Mouse (Mus musculus) hindbrain, embryonic 14.5 days (tissue): ENCODE results near the gene Alyref2. TPM values are rescaled to one million over a fixed set of nuclear protein-coding genes. Genes with fewer than 3 reads are reported as not detected.

Source experiments
- ATAC-seq: fragments of 200-750 bp; cut with Nextera tagmentation; 2 replicates; pipeline ENCODE4 v1.8.0; 2017; ENCODE audit warnings: moderate number of reproducible peaks, mild to moderate bottlenecking, moderate TSS enrichment, moderate library complexity; ENCODE audit not compliant: low FRiP score
- DNase-seq: peaks from one replicate; pipeline ENCODE4 v3.0.0-alpha.2; 2015; ENCODE audit warnings: low spot score
- H3K27ac ChIP-seq: fragments of 300-500 bp; sonication (generic); 2 replicates; pipeline ENCODE4 v1.5.1; 2014; ENCODE audit warnings: mild to moderate bottlenecking, moderate library complexity
- H3K27me3 ChIP-seq: fragments of 300-500 bp; sonication (generic); 2 replicates; pipeline ENCODE4 v1.6.1; 2014; ENCODE audit warnings: mild to moderate bottlenecking, low read length, mixed read lengths; ENCODE audit not compliant: control insufficient read depth, insufficient read depth
- H3K36me3 ChIP-seq: fragments of 300-500 bp; sonication (generic); replicated peaks from 2 replicates; pipeline ENCODE4 v1.6.1; 2014; ENCODE audit not compliant: control insufficient read depth, insufficient read depth
- H3K4me1 ChIP-seq: fragments of 300-500 bp; sonication (generic); replicated peaks from 2 replicates; pipeline ENCODE4 v1.6.1; 2014; ENCODE audit warnings: antibody characterized with exemption, low read length, mixed read lengths; ENCODE audit not compliant: control insufficient read depth, insufficient read depth
- H3K4me2 ChIP-seq: fragments of 300-500 bp; sonication (generic); replicated peaks from 2 replicates; pipeline ENCODE4 v1.6.1; 2014; ENCODE audit warnings: mild to moderate bottlenecking, moderate library complexity
- H3K4me3 ChIP-seq: fragments of 300-500 bp; sonication (generic); replicated peaks from 2 replicates; pipeline ENCODE4 v1.5.1; 2014; ENCODE audit warnings: mild to moderate bottlenecking, low read length
- H3K9ac ChIP-seq: fragments of 300-500 bp; sonication (generic); 2 replicates; pipeline ENCODE4 v1.6.1; 2014
- H3K9me3 ChIP-seq: fragments of 300-500 bp; sonication (generic); 2 replicates; pipeline ENCODE4 v1.6.1; 2016; ENCODE audit warnings: low read length; ENCODE audit not compliant: control insufficient read depth
- WGBS: fragments of 180-500 bp; shearing (Covaris S2); extraction: QIAGEN DNeasy Blood & Tissue Kit; methylation state at CpG from one replicate; pipeline ENCODE4 v1.1.7; 2014; 5-methylcytosine and 5-hydroxymethylcytosine counted together
- polyA plus RNA-seq: library from polyadenylated mRNA; unstranded; fragments of >200 nt; fragmentation: Nextera tagmentation; extraction: Ambion mirVana; gene quantifications from 2 replicates; pipeline ENCODE4 v1.2.1, GENCODE M21; 2014

Gene Alyref2
- polyA plus RNA-seq, 1 experiment from 2014 or later = 29.8 TPM

GRCm38 (mm10) chr1:171494241-171494640, 9.0 kb upstream of the Alyref2 start:
- H3K9ac ChIP-seq = no peak overlapping the region
- WGBS = 97% methylated on average over 13 of the region's 13 CpGs

GRCm38 (mm10) chr1:171495371-171495770, 7.9 kb upstream of the Alyref2 start:
- Histone ChIP-seq H3K4me1 (no peaks in the 10 kb centered on the region), H3K9ac (no peak overlapping the region), H3K4me2 (no peak overlapping the region), H3K4me3 (no peak overlapping the region), H3K27ac (no peak overlapping the region), H3K36me3 (no peaks in the 10 kb centered on the region), H3K9me3 (peaks cover 6% of the 10 kb centered on the region; the same call in 1 of the 2 replicates), H3K27me3 (no peaks in the 10 kb centered on the region)
- no peak for ATAC-seq
- no peak for DNase-seq
- WGBS = 90% methylated on average over 6 of the region's 6 CpGs

More at GRCm38 (mm10) chr1:171494241-171494640, 9.0 kb upstream of the Alyref2 start:
- H3K4me3 ChIP-seq = no peak overlapping the region
- no peak overlapping the region for H3K4me2 ChIP-seq
- peaks cover 13% of the 10 kb centered on the region; the same call in 1 of the 2 replicates for H3K9me3 ChIP-seq
- ATAC-seq = no peak
- no peaks in the 10 kb centered on the region for H3K36me3 ChIP-seq
- no peaks in the 10 kb centered on the region for H3K4me1 ChIP-seq
- no peak overlapping the region for H3K27ac ChIP-seq
- DNase-seq = no peak
- H3K27me3 ChIP-seq = no peaks in the 10 kb centered on the region

GRCm38 (mm10) chr1:171499856-171500255, 3.4 kb upstream of the Alyref2 start:
- Histone ChIP-seq H3K36me3 (no peaks in the 10 kb centered on the region), H3K27ac (0 out of 2 replicates have a peak overlapping the region, but pooled peaks have one; percentile 17), H3K27me3 (no peaks in the 10 kb centered on the region), H3K9me3 (no peaks in the 10 kb centered on the region), H3K4me1 (peaks cover 4% of the 10 kb centered on the region; the same call in 1 of the 2 replicates), H3K4me3 (no peak overlapping the region), H3K9ac (no peak overlapping the region), H3K4me2 (no peak overlapping the region)
- DNase-seq (no peak), ATAC-seq (no peak)
- 77% methylated on average over 5 of the region's 5 CpGs for WGBS

- Histone ChIP-seq H3K9ac (no peak overlapping the region), H3K27me3 (no peaks in the 10 kb centered on the region), H3K36me3 (no peaks in the 10 kb centered on the region), H3K27ac (no peak overlapping the region), H3K9me3 (no peaks in the 10 kb centered on the region), H3K4me3 (no peak overlapping the region), H3K4me1 (peaks cover 11% of the 10 kb centered on the region; the same call in 1 of the 2 replicates), H3K4me2 (peak overlapping the region; percentile 79; the same call in 1 of the 2 replicates)
- 67% methylated on average over 6 of the region's 6 CpGs for WGBS
- DNase-seq (no peak), ATAC-seq (no peak)
Measured at GRCm38 (mm10) chr1:171501016-171501610, 2.2 kb upstream of the Alyref2 start.

- 7% methylated on average over 5 of the region's 5 CpGs for WGBS
- peak overlapping the region; percentile 28; the same call in 1 of the 2 replicates for H3K9ac ChIP-seq
- no peaks in the 10 kb centered on the region for H3K36me3 ChIP-seq
- DNase-seq (peak; percentile 61), ATAC-seq (no peak)
- H3K27me3 ChIP-seq = no peaks in the 10 kb centered on the region
- peak overlapping the region; percentile 68 for H3K27ac ChIP-seq
- H3K4me1 ChIP-seq = peaks cover 11% of the 10 kb centered on the region; the same call in 1 of the 2 replicates
- H3K4me3 ChIP-seq = no peak overlapping the region
- no peaks in the 10 kb centered on the region for H3K9me3 ChIP-seq
- H3K4me2 ChIP-seq = peak overlapping the region; percentile 79
Measured at GRCm38 (mm10) chr1:171501636-171502080, 1.6 kb upstream of the Alyref2 start.

- Histone ChIP-seq H3K4me2 (peak overlapping the region; percentile 79), H3K36me3 (no peaks in the 10 kb centered on the region), H3K9me3 (no peaks in the 10 kb centered on the region), H3K27ac (peak overlapping the region; percentile 98), H3K27me3 (no peaks in the 10 kb centered on the region), H3K4me3 (peak overlapping the region; percentile 78), H3K9ac (peak overlapping the region; percentile 88), H3K4me1 (peaks cover 11% of the 10 kb centered on the region; the same call in 1 of the 2 replicates)
- DNase-seq = peak; percentile 81
- 1% methylated on average over 14 of the region's 14 CpGs for WGBS
- peak; percentile 86 for ATAC-seq
Measured at GRCm38 (mm10) chr1:171502388-171503249, 659 bp upstream of the Alyref2 start.

GRCm38 (mm10) chr1:171503592-171504291, 464 bp downstream of the Alyref2 start:
- Histone ChIP-seq H3K9ac (peak overlapping the region; percentile 88), H3K27ac (peak overlapping the region; percentile 98), H3K4me1 (peaks cover 11% of the 10 kb centered on the region; the same call in 1 of the 2 replicates), H3K27me3 (no peaks in the 10 kb centered on the region), H3K36me3 (no peaks in the 10 kb centered on the region), H3K4me2 (peak overlapping the region; percentile 79), H3K9me3 (no peaks in the 10 kb centered on the region), H3K4me3 (peak overlapping the region; percentile 78)
- DNase-seq (peak; percentile 74), ATAC-seq (peak; percentile 74)
- under 1% methylated on average over 53 of the region's 53 CpGs for whole genome bisulfite sequencing

GRCm38 (mm10) chr1:171504586-171504985, 1.3 kb downstream of the Alyref2 start:
- Histone ChIP-seq H3K4me3 (peak overlapping the region; percentile 78), H3K9ac (peak overlapping the region; percentile 88), H3K27ac (peak overlapping the region; percentile 98), H3K4me2 (peak overlapping the region; percentile 79), H3K4me1 (peaks cover 11% of the 10 kb centered on the region; the same call in 1 of the 2 replicates), H3K36me3 (no peaks in the 10 kb centered on the region), H3K9me3 (no peaks in the 10 kb centered on the region), H3K27me3 (no peaks in the 10 kb centered on the region)
- ATAC-seq (no peak), DNase-seq (no peak)
- WGBS = 71% methylated on average over 4 of the region's 4 CpGs
